17 mouse cellular contexts compared by ENCODE assay signal in genomic region chr11:100885472-100885871, GRCm38 (mm10). TPM values are rescaled to one million over a fixed set of nuclear protein-coding genes. Genes with fewer than 3 reads are reported as not detected.
DNase-seq lines count a peak whose midpoint lies in the region; ATAC-seq lines count a peak whose summit lies in the region.
"Had no signal": no experiment of that assay in that cellular context is flagged by ENCODE, and none has a peak within 500 bp of the region (broad histone marks: within the 10 kb centered on the region; RNA-seq: fewer than 3 reads in every experiment).

No protein-coding gene starts in this region.

- H3K36me3 ChIP-seq in intestine, embryonic 16.5 days (ENCODE audit: control insufficient read depth, insufficient read depth, low read length): peaks cover 5% of the 10 kb centered on the region; the same call in 1 of the 2 replicates
- H3K36me3 ChIP-seq in liver, embryonic 16.5 days (ENCODE audit: control insufficient read depth, insufficient read depth): no peaks in the 10 kb centered on the region; the same call in 1 of the 2 replicates

- H3K4me1 ChIP-seq in intestine, embryonic 16.5 days (ENCODE audit: control insufficient read depth, insufficient read depth, low read length): peaks cover 12% of the 10 kb centered on the region; the same call in 1 of the 2 replicates
- H3K4me1 ChIP-seq in liver, embryonic 16.5 days (ENCODE audit: control insufficient read depth, low read depth, low read length): peaks cover 44% of the 10 kb centered on the region
- H3K4me1 ChIP-seq: embryonic facial prominence, embryonic 13.5 days; hindbrain, embryonic 12.5 days; limb, embryonic 13.5 days; neural tube, embryonic 12.5 days had no signal

- ATAC-seq in intestine, embryonic 16.5 days: peak; percentile 51
- ATAC-seq in liver, embryonic 16.5 days (ENCODE audit: low read depth): no peak

- no peak overlapping the region for H3K4me3 ChIP-seq in intestine, embryonic 16.5 days (ENCODE audit: low read length)
- no peak overlapping the region for H3K4me3 ChIP-seq in liver, embryonic 16.5 days (ENCODE audit: low read depth, low read length)
- H3K4me3 ChIP-seq: embryonic facial prominence, embryonic 13.5 days; hindbrain, embryonic 12.5 days; limb, embryonic 13.5 days; neural tube, embryonic 12.5 days had no signal

- H3K27me3 ChIP-seq in intestine, embryonic 16.5 days (replicated peaks; ENCODE audit: control insufficient read depth, insufficient read depth, low read length): no peaks in the 10 kb centered on the region
- H3K27me3 ChIP-seq in liver, embryonic 16.5 days (ENCODE audit: control insufficient read depth, insufficient read depth, low read depth, low read length): no peaks in the 10 kb centered on the region
- H3K27me3 ChIP-seq: embryonic facial prominence, embryonic 13.5 days; hindbrain, embryonic 12.5 days; limb, embryonic 13.5 days; neural tube, embryonic 12.5 days had no signal

- no peak overlapping the region for H3K9ac ChIP-seq in intestine, embryonic 16.5 days (ENCODE audit: low read depth, low read length)
- no peak overlapping the region for H3K9ac ChIP-seq in liver, embryonic 16.5 days (ENCODE audit: low read depth, low read length)
- H3K9ac ChIP-seq: embryonic facial prominence, embryonic 13.5 days; hindbrain, embryonic 12.5 days; limb, embryonic 13.5 days; neural tube, embryonic 12.5 days had no signal

- H3K4me2 ChIP-seq in intestine, embryonic 16.5 days (ENCODE audit: low read depth, low read length): no peak overlapping the region
- H3K4me2 ChIP-seq in liver, embryonic 16.5 days (ENCODE audit: low read depth, low read length): no peak overlapping the region
- H3K4me2 ChIP-seq: embryonic facial prominence, embryonic 13.5 days; hindbrain, embryonic 12.5 days; limb, embryonic 13.5 days; neural tube, embryonic 12.5 days had no signal

- H3K27ac ChIP-seq in intestine, embryonic 16.5 days (ENCODE audit: low read length): 0 out of 2 replicates have a peak overlapping the region, but pooled peaks have one; percentile 34
- peak overlapping the region; percentile 87 for H3K27ac ChIP-seq in liver, embryonic 16.5 days (ENCODE audit: low read length)
- H3K27ac ChIP-seq: embryonic facial prominence, embryonic 13.5 days; hindbrain, embryonic 12.5 days; limb, embryonic 13.5 days; neural tube, embryonic 12.5 days had no signal

- H3K9me3 ChIP-seq in intestine, embryonic 16.5 days (ENCODE audit: control insufficient read depth, low read length): no peaks in the 10 kb centered on the region
- H3K9me3 ChIP-seq in liver, embryonic 16.5 days (replicated peaks; ENCODE audit: control insufficient read depth, low read length): no peaks in the 10 kb centered on the region
- H3K9me3 ChIP-seq: embryonic facial prominence, embryonic 13.5 days; hindbrain, embryonic 12.5 days; limb, embryonic 13.5 days; neural tube, embryonic 12.5 days had no signal

- peak; percentile 41 to 51 for DNase-seq in heart, adult 18-20 months
- DNase-seq in heart, postnatal 4 days: no peak
- DNase-seq in adipocyte (ENCODE audit: low spot score): peak; percentile 47
- no peak for DNase-seq in right cerebral cortex, postnatal 10 days (ENCODE audit: low spot score in 2 of 2)
- DNase-seq in cerebellum, adult 11 months: no peak
- no peak for DNase-seq in left cerebral cortex, adult 9 months (ENCODE audit: low spot score in 2 of 2)
- DNase-seq: adrenal gland, postnatal 36 days; cerebellum, adult 9-10 months; lung, postnatal 10 days; right cerebral cortex, postnatal 14 days; thymus, postnatal 4 days had no signal

RNA-seq across cellular contexts. Expression of gene Stat5a, which starts 26.3 kb away (rescaled TPM):
- total RNA-seq in heart, adult 18-20 months (2021): 10 to 100 TPM; 17.2 to 23.0 TPM
- 10 to 100 TPM; 15.7 to 17.4 TPM for total RNA-seq in heart, postnatal 4 days (2021)
- polyA plus RNA-seq in intestine, embryonic 16.5 days (2015; fragmentation: Nextera tagmentation; extraction: Ambion mirVana): 5.8 and 6.2 TPM in 2 replicates
- polyA plus RNA-seq in liver, embryonic 16.5 days (2015; fragmentation: Nextera tagmentation; extraction: Ambion mirVana): 8.1 and 8.3 TPM in 2 replicates

RNA-seq across cellular contexts. Expression of gene Stat5b, which starts 34.9 kb away (rescaled TPM):
- 10 to 100 TPM; 55.0 to 60.1 TPM for total RNA-seq in heart, adult 18-20 months (2021)
- total RNA-seq in heart, postnatal 4 days (2021): 10 to 100 TPM; 45.4 to 52.4 TPM
- polyA plus RNA-seq in intestine, embryonic 16.5 days (2015; fragmentation: Nextera tagmentation; extraction: Ambion mirVana): 20.5 and 22.8 TPM in 2 replicates
- polyA plus RNA-seq in liver, embryonic 16.5 days (2015; fragmentation: Nextera tagmentation; extraction: Ambion mirVana): 21.8 and 22.6 TPM in 2 replicates

RNA-seq across cellular contexts. Expression of gene Stat3, which starts 53.9 kb away (rescaled TPM):
- total RNA-seq in heart, adult 18-20 months (2021): 10 to 100 TPM; 71.8 to 83.2 TPM
- 100 to 1,000 TPM; 111 to 115 TPM for total RNA-seq in heart, postnatal 4 days (2021)
- polyA plus RNA-seq in intestine, embryonic 16.5 days (2015; fragmentation: Nextera tagmentation; extraction: Ambion mirVana): 48.9 and 53.2 TPM in 2 replicates
- 32.8 and 39.2 TPM in 2 replicates for polyA plus RNA-seq in liver, embryonic 16.5 days (2015; fragmentation: Nextera tagmentation; extraction: Ambion mirVana)

Comparison
In these comparisons a context has a peak if more than half of its experiments do, and no peak if none do; other contexts are left out.
1. DNase-seq: peak in heart, adult 18-20 months (2 of 2) and adipocyte (single experiment); none in heart, postnatal 4 days (single experiment), right cerebral cortex, postnatal 10 days (0 of 2), cerebellum, adult 11 months (single experiment) and left cerebral cortex, adult 9 months (0 of 2).